Mouse (Mus musculus) cerebellum, postnatal 14 days (tissue): ENCODE measurements around the gene Nlgn1.
A peak's percentile ranks its signal among the peaks of the same experiment; 100 is the strongest.

Source experiments
- DNase-seq, 2 experiments: peaks; one replicate each; pipeline ENCODE4 v3.0.0; 2021; ENCODE audit warnings: mixed read lengths in 2 of 2

Nlgn1 gene

DNA sequence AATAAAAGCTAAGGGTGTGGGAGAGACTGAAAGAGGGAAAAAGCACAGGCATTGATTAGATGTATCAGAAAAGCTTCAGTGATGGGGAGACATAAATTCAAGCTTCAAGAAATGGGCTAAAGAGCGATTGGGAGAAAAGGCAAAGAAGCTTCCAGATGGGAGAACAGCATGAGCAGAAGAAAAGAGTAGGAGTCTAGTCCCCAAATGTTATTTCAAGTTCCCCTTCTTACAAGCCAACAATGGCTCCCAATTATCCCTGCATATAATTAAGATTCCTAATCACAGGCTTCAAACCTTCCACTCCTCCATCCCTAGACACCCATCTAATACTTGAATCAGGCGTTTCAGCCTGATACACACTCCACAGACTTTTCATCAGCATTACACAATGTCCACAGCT lies 292.6 kb downstream of the Nlgn1 start:
- DNase-seq, result no peak

DNA sequence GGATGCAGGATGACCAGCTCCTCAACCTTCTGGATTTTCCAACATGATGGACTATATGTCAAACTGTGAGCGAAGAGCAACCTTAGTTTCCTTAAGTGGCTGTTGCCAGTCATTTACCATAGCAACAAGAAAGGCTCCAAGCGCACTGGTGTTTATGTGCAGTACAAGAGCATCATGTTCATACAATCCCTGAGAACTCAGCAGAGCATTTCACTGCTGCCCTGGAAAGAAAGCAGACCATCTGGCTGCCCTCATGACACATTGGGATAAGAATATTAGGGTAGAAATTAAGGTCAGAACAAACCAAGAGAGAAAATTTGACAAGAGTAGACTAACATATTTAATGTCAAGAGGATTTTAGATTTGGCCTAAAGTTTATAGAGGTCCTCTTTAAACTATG lies 306.2 kb downstream of the Nlgn1 start:
- peak; percentile 26 to 47 for DNase-seq

DNA sequence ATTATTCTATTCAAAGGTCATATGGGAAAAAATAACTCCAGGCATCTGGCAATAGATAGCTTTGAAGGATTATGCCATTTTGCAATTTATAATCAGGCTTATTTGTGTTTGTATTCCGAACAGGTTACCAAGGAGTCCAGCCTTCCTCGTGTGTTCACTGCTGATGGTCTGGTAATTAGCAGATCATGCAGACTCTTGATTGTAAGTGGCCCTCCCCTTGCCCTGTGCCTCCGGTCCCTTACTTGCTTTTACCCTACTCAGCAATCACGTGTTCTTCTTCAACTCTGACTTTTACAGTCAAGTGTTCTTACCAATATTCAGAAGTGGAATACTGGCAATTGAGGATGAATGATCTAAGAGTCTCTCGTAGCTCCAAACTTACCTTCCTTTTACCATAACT lies 309.0 kb downstream of the Nlgn1 start:
- DNase-seq, result no peak

DNA sequence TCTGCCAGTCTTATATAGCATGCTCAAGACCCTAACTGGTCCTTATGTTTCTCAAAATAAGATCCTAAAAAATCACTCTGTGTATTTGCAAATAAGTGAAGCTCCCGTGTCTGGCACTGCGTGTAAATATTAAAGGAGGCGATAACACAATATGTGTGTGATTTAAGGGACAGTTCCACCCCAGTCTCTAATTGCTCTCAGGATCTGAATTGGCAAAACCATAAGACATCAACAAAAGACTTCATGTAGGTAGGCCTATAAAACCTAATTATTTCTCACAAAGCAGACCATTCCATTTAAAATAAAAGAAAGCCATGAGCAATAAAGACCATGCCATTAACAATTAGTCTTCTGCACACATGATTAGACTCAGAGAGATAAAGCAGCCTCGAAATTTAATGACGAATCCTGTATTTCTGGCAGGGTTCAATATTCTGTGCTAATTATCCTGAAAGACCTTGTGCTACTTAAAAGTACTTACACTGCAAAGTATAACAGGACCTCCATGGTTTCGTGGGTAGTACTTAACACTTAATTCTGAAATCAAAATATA lies 310.6 kb downstream of the Nlgn1 start:
- no peak for DNase-seq

DNA sequence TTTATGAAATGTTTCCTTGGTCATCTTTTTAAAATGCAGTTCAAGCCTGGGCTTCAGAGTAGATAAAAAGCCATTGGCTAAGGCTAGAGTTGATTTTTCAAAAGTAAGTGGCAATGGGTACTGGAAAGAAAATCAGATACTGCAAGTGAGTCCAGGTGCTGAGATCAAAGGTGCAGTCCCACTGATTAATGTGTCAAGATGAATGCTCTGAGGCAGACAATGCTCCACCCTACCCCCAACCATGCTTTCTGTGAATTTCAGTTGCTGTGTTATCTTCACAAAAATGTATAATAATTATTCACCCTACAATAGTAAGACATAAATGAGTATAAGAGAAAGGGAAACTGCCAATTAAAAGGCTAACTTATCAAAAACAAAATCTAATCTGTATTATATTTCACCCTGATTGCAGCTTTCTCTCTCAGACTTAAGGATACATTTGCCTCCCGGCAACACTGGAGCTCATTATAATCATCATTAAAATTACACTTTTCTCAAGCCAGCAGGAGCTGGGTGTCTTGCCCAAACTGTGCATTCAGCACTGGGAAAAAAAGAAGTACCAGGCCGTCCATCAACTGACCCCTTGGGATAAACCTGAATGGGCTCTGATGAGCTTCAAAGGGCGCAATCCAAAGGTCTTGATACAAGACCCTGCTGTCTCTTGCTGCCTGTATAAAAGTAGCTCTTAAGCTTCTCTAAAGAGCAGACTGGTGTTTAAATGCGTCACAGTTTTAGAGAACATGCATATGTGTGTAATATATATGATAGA lies 320.8 kb downstream of the Nlgn1 start:
- DNase-seq, result no peak

DNA sequence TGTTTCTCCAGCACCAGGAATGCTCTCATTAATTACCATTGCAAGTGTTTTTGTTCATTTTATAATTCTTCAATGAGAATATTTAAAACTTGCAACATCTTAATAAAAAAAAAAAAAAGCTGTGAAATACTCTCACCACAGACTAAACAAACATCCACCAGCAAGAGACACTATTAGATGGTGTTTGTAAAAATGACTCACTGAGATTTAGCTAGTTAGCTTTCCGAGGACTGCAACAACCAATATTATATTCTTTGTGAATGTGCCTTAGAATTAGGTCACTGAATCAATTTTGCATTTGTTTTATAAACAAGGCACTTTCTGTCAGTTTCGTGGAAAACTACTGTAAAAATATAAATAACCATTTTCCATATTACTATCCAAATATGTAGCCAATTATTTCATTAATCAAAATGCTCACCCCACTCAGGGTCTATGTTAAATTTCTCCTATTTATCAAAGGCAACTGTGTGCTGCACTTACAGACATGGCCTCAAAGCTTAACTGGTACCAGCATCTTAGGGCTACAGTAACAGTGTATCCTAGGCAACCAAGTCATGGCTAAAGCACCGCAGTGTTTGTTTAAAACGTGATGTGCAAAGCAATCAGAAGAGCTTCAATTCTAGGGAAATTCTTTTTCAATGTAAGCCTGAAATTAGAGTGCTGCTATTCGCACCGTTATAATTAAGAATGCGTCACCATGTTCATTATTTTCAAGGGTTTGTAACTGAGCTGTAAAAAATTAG lies 329.2 kb downstream of the Nlgn1 start:
- DNase-seq, result no peak

DNA sequence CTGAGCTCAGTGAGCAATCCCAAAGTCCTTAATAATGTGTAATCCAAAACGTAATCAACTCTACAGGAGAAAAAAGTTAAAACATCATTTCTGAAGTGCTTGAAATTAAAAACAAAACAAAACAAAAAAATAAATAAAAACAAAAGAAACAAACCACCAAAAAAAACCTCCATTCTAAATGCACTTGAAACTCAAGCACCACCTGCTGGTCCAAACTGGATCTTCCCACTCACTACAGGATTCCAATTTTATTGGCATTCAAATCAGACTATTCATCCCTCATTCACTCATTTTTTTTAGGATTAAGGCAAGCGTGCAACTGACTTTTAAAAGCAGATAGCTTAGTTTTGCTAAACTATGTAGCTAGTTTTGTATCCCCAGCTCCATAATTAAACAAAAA lies 329.9 kb downstream of the Nlgn1 start:
- peak; percentile 47 to 56 for DNase-seq

DNA sequence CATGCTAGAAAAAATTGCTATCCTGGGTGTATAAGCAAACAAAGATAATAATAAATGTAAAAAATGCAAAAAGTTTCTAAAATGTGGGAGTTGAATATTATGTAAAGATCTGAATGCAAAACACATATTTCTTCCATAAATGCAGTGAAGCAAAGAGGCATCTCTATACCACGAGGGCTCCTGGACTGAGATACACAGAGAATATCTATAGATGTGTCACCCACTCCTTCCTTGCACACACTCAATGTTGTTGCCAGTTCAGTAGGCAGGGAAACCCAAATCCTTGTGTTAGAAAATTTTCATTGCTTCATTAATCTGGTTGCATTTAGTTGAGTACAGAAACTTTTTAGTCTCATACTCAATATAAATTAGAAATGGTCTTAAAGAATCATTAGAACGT lies 364.7 kb downstream of the Nlgn1 start:
- no peak for DNase-seq

DNA sequence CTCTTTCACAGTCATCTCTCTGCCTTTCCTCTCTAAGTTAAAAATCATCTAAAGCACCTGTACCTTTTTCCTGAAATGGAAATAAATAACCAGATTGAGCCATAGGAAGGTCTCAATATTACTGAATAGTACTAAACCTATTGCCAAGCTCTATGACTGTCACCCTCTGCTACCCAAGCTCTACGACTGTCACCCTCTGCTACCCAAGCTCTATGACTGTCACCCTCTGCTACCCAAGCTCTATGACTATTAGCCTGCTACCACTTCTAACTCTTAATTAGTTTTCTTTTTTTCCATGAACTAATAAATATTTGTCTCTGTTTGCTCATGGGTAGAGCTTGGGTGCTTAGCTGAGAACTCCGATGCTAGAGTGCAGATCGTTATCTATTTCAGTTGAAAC lies 368.0 kb downstream of the Nlgn1 start:
- no peak for DNase-seq

DNA sequence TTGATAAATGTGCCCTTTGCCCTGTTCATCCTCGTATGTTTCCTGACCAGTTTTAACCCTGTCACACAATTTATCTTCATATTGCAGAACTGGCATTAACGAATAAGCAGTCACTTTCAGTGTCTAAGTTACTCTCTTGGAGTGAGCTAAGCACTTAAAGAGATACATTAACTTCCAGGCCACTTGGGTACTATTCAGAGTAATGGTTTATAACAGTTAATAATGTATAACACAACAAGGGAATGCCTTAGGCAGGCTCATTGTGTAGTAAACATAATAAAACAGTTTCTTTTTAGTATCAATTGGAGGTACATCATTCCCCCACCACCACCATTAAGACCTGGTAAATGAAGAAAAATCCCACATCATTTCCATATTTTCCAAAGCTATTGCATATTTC lies 368.7 kb downstream of the Nlgn1 start:
- DNase-seq, result no peak

DNA sequence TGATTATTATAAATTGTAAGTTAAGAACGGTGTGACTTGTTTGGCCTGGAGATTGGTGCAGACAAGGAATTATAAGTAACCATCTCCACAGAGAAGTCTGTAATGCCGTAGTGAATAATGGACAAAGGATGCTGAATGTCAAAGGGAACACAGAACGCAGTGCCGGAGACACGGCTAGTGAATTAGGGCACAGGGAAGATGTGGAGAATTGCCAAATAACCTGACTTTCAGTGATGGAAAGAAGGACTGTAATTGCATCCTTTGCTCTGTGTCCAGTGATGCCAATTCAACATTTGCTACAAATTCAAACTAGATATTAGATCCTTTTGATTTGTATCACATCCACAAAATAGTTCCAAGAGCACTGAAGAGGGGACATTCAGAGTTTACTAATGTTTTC lies 415.7 kb downstream of the Nlgn1 start:
- DNase-seq, result peak in 1 of 2 experiments; percentile 22

DNA sequence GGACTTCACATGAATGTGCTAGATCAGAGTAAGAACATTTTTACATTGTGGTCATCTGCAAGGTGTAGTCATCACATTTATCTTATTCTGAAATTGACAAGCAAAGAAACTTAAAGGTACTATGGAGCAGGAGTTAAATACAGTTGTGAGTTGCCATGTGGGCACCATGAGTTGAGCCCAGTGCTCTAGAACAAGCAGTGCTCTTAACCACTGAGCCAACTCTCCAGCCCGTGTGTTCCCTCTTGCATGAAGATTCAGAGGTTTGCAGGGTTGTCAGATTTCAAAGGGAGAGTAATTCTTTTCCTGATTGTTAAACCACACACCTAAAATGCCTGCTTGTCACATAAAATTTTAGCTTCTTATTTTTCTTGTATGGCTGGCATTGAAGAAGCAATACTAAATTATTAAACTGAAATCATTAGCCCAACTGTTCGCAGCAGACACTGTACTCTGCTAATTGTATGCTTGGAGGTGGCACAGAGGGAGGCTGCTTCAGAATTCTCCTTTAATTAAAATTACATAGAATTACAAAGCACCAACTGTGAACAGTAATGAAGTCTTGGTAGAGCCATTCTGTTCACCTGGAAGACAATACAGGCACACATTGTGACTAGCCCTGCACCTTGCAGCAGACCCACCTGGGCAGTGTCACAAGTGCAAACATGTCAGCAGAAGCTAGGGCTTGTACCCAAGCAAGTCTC lies 417.7 kb downstream of the Nlgn1 start:
- no peak for DNase-seq

DNA sequence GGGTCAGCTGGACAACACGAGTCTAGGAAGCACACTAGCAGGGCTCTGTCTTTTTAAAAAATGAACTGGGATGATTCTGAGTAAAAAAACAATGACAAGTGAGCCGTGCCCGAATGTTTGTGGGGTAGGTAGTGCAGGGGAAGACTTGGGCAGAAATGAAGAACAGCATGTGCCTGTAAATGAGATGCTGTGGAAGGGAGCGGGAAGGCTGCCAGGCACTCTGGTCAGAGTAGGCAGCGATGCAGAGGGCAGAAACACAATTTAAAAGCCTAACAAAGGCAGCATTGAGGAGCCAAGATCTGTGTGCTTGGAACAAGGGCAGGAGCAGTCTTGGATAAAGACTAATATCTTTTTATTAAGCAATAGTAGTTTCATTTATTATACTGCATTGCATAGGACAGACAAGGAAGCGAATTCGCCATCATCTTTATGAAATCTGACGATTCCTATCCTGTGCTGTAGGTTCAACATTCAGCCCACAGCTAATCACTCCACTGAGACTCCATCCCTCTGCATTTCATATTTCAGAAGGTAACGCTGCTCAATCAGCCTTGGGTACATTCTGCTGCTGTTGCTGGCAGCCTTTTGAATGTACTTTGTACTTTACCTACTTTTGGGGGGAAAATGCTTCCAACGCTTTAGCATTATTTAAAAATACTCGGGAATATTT lies 429.0 kb downstream of the Nlgn1 start:
- DNase-seq, result peak; percentile 90

DNA sequence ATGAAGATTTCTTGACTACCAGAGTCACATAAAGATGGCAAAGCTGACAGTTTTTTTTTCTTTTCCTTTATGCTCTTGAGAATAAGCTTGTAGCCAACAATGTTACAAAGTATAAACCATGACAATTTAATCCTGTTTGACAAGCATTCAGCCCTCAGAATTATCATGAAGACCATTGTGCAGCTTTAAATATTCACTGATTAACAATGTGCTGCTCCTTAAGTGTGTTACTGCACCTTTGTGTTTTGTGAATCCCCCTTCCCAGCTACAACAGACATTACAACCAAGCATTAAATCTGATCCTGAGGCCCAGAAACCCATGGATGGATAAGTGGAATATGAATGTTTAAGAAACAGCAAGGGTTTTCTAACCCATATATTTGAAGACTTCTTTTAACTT lies 434.8 kb downstream of the Nlgn1 start:
- no peak for DNase-seq

DNA sequence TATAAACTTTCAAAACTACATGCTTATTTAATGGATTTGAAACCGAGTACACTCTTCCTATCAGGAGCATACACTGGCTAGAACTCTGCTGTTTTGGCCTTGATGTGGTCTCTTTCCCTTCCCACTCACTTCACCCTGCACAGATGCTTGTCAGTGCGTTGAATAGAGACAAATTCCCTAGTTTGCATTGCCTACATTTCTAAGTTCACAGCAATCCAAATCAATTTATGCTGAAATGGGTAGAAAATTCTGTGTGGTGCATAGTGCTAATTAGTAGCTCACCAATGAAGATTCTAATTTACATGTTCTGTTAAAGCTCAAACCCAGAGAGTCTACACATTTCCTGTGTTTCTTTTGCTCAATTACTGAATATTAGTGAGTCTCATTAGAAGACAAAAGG lies 447.5 kb downstream of the Nlgn1 start:
- no peak for DNase-seq

DNA sequence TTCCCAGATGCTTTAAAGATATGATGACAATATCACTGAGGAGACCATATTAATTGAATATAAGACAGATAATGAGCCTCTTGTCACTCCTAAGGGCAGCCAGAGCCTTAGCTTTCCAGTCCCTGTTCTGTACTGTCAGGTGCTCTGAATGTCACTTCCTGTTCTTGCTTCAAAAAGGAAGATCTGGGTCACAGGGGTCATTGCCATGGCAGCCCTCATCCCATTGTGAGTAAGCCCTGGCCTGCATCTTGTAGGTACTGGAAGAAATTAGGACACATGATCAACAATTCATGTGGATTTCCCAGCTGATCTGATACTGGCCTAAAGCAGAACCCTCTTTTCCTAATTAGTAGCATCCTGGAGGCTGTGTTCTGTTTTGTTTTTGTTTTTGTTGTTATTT lies 463.1 kb downstream of the Nlgn1 start:
- peak; percentile 28 to 32 for DNase-seq

DNA sequence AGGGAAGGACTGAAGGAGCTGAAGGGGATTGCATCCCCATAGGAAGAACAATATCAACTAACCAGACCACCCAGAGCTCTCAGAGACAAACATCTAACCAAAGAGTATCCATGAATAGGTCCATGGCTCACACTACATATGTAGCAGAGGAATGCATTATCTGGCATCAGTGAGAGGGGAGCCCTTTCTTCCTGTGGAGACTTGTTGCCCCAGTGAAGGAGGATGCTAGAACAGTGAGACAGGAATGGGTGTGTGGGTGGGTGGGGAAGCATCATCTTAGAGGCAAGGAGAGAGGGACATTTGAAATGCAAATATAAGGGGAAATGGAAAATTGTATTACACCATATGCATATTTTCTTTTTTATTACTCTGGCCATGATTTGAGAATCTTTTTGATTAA lies 473.9 kb downstream of the Nlgn1 start:
- DNase-seq, result no peak

DNA sequence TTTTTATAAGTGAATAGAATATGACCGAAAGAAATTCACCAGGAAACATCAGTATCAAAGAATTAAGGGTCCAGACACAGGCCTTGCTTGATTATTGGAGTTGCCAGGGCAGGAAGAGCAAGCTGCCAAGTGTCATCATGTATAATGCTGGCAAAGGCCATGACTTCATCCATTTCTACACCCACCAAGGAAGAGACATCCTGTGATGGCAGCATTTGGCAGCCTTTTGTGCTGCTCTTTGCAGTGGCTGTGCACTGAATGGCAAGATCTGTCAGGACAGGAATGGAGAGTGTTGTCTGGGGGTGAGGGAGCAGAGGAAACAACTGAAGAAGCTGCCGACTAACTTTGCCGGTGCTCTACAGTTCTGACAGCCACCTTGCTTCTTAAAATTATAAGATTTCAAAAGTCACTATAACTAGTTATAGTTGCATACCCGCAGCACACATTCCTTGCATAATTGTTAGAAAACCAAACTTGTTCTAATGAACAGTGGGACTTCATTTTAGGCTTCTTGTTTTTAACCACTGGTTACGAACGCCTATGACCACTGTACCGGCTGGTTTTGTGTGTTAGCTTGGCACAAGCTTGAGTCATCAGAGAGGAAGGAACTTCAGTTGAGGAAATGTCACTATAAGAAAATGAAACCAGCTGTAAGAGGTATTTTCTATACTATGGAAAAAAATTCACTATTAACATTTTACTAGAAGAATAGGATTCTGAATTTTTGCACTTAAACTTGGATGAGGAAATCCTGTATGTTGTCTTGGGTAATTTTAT lies 487.4 kb downstream of the Nlgn1 start:
- peak; percentile 37 to 43 for DNase-seq

DNA sequence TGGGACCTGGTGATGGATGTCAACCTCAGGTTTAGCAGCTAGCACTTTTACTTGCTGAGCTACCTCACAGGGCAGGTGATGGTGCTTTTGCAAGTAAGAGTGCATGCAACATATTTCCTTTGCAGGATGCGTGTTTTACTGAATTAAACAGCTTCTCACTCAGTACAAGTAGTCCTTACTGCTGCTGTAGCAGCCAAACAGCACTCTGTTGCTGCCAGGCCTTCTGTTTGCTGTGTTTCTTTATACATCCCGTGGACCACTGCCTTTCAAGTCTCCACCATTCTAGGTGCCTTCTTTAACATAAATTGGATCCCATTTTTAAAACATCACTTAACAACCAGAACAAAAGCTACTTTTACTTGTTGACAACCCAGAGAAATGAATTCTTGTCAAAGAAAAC lies 502.0 kb downstream of the Nlgn1 start:
- DNase-seq, result no peak

DNA sequence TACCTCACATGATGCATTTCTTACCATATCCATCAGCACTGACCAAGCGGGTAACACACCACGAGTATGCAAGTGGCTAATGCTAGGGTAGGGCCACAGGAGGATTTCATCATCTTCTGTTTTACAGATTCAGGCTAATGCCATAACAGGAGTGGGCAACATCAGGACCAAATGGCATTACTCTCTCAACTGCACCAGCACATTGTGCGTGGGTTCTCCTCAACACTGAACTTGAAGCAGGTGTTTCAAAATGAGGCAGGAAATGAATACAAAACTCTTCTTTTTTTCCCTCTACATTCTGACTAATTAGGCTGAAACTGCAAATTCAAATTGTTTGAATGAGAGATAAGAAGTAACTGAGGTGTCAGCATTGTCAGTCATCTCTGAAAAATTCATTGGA lies 518.9 kb downstream of the Nlgn1 start:
- no peak for DNase-seq

DNA sequence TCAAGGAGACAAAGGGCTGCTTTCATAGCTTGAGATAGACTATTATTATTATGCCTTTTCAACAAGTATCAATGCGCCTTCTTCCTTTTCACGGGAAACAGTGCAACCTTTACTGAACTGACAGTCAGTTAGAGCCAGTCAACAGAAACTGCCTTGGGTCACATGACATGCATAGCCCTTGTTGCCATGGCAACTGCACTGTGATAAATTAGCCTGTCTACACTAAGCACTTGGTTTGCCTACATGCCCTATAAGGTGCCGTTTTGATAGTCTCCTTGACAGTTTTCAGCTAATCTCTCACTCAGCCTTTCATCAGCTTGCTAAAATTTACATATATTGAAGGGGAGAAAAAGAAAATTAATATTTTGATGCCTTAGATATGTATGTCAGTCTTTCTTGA lies 524.7 kb downstream of the Nlgn1 start:
- peak; percentile 74 to 82 for DNase-seq

DNA sequence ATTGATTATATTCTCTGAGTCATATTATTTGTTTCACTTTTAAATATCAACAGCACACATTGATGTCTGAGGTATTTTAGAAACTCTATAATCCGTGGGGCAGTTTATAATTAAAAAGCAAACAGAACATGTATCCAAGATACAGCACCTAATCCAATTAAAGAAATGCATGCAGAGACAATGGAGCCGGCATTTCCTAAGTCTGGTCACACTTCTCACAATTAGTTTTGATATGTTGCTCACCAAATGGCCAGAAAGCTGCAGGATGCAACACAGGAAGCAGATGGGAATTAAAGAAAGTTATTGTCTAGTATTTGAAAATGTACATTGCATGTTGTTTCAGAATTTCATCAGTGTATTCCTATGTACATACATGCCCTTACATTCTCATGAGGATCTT lies 550.6 kb downstream of the Nlgn1 start:
- no peak for DNase-seq
